Mouse (Mus musculus): ENCODE data around the gene Kcnn3.

Kcnn3 gene

DNA sequence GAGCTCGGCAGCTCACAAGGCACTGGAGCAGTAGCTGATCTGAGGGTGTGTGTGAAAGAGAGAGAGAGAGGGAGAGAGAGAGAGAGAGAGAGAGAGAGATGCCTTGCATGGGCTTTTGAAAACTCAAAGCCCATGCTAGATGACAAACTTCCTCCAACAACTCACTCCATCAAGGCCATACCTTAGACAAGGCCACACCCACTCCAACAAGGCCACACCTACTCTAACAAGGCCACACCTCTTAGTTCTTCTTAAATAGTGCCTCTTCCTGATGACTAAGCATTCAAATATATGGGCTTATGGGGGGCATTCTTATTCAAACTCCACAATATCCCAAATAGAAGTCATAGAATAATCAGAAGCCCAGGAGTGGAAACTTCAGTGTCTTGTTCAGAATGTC lies 49.1 kb downstream of the Kcnn3 start:
- no peaks in the 10 kb centered on the region for H3K36me3 ChIP-seq (ENCODE audit: control insufficient read depth, insufficient read depth, low read length, poor library complexity, severe bottlenecking)
- DNase-seq (ENCODE audit: low read depth, low spot score), result no peak
- no peaks in the 10 kb centered on the region for H3K27me3 ChIP-seq (ENCODE audit: control insufficient read depth, insufficient read depth, low read length, poor library complexity, severe bottlenecking)

DNA sequence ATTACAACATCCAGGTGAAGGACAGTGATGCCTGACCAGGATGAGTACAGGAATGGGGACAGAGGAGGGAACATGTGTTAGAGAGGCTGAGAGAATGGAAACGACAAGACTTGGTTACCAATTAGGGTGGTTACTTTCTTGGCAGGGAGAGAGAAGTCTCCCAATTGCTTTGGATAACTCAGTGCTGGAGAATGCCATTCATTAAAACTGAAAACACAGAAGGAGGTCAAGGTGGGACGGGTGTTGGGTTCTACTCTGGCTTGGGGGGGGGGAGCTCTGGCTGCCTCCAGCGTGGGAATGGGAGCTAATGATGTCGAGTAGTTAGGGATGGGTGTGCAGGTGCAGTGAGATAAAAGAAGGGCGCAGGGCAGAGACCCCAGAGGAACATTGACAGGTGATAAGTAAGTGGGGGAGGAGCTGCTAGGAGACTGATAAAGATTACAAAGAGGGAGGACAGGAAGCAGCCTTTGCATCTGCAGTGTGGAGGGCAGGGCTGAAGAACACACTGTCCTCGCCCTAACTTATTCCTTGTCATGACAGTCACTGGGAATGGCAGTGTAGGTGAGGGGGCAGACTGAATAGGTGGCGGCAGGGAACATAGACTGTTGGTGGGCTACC lies 49.9 kb downstream of the Kcnn3 start:
- Histone ChIP-seq H3K27me3 (ENCODE audit: control insufficient read depth, insufficient read depth, low read length, poor library complexity, severe bottlenecking) (no peaks in the 10 kb centered on the region), H3K36me3 (ENCODE audit: control insufficient read depth, insufficient read depth, low read length, poor library complexity, severe bottlenecking) (no peaks in the 10 kb centered on the region)
- DNase-seq (ENCODE audit: low read depth, low spot score), result no peak

DNA sequence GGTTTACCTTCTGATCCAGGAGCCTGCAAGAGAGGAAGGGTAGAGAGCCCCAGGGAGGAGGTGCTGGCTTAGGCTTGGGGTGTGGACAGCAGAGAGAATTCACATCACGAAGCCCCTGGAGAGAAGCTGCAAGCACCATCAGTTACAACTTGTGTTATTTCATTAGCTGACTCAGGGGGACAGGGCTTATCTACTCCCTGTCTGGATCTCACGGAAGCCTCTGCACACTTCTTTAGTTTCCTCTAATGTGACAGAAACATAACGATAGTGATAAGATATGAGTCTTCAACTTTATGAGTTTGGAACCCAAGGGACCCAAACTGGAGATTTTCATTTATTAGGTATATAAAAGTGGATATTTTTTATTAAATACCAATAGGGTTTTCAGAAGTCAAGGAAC lies 50.4 kb downstream of the Kcnn3 start:
- H3K36me3 ChIP-seq (ENCODE audit: control insufficient read depth, insufficient read depth, low read length, poor library complexity, severe bottlenecking), result no peaks in the 10 kb centered on the region
- no peak for DNase-seq (ENCODE audit: low read depth, low spot score)
- no peaks in the 10 kb centered on the region for H3K27me3 ChIP-seq (ENCODE audit: control insufficient read depth, insufficient read depth, low read length, poor library complexity, severe bottlenecking)

DNA sequence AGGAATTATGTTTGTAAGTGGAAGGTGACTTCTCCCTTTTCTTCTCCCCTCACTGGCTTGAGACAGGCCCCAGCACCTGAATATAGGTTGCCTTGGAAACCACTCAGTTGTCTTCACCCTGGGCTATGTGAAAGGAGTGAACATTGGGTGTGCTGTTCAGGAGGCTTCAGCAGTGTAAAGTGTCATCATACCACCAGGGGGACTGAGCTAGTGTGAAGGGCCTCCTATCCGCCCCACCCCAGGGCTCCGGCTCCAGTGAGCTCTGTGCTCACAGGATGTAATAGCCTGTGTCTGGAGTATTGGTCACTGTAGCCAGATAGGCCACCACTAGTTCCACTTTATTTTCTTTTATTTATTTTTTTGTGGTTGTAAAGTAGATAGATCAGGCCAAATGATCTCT lies 54.3 kb downstream of the Kcnn3 start:
- peak; percentile 11 for DNase-seq (ENCODE audit: low read depth, low spot score)
- Histone ChIP-seq H3K27me3 (ENCODE audit: control insufficient read depth, insufficient read depth, low read length, poor library complexity, severe bottlenecking) (no peaks in the 10 kb centered on the region), H3K36me3 (ENCODE audit: control insufficient read depth, insufficient read depth, low read length, poor library complexity, severe bottlenecking) (no peaks in the 10 kb centered on the region)

DNA sequence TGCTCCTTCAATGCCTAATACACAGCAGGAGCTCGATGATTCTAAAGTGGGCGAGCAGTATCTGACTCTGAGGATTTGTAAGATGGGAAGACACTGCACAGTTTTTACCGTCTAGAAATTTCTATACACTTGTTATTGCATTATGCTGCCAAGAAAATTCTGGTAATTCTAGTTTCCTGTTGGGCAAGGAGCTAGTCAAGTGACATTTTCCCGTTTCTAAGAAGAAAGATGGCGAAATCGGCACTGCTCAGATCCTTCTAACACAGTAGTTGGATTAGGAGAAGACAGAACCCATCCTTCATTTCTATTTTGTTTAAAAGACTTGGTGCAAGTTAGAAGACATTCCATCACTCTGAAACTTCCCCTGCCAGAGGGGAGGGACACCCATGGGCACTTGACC lies 56.4 kb downstream of the Kcnn3 start:
- Histone ChIP-seq H3K36me3 (ENCODE audit: control insufficient read depth, insufficient read depth, low read length, poor library complexity, severe bottlenecking) (no peaks in the 10 kb centered on the region), H3K27me3 (ENCODE audit: control insufficient read depth, insufficient read depth, low read length, poor library complexity, severe bottlenecking) (no peaks in the 10 kb centered on the region)
- DNase-seq (ENCODE audit: low read depth, low spot score), result no peak

DNA sequence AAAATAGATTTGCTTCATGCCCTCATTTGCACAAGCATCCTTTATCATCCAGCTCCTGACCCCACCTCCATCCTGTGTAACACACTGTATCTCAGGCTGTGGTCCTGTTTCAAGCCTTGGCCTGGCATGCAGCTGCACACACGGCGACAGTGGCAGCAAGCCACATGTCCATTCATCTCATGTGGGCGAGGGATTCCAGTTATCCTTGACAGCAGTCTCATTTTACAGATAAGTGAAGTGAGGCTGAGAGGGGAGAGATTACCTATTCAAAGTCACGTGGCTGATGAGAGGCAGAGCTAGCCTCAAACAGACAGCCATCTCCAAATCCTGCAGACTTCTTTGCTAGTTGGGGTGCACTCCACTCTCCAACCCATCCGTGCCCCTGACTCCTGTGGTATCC lies 57.2 kb downstream of the Kcnn3 start:
- Histone ChIP-seq H3K27me3 (ENCODE audit: control insufficient read depth, insufficient read depth, low read length, poor library complexity, severe bottlenecking) (no peaks in the 10 kb centered on the region), H3K36me3 (ENCODE audit: control insufficient read depth, insufficient read depth, low read length, poor library complexity, severe bottlenecking) (no peaks in the 10 kb centered on the region)
- DNase-seq (ENCODE audit: low read depth, low spot score), result no peak

DNA sequence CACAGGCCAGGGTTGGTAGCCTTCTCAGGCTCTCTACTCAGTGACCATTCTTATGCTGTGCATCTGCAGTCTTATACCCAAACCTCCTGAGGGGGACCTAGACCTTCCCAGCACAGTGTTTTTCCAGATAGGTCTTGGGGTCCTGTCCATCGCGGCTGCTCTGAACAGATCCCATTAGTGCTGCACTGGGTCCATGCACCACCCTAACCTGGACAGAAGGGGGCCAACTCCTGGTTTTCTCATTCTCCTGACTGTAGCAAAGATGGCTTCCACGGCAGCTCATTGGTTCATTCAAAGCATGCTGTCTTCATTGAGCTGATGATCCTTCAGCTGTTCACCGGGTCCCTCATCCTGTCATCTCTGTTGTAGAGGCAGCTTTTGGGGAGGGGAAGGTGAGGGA lies 58.1 kb downstream of the Kcnn3 start:
- H3K36me3 ChIP-seq (ENCODE audit: control insufficient read depth, insufficient read depth, low read length, poor library complexity, severe bottlenecking), result no peaks in the 10 kb centered on the region
- no peaks in the 10 kb centered on the region for H3K27me3 ChIP-seq (ENCODE audit: control insufficient read depth, insufficient read depth, low read length, poor library complexity, severe bottlenecking)
- peak; percentile 5 for DNase-seq (ENCODE audit: low read depth, low spot score)

DNA sequence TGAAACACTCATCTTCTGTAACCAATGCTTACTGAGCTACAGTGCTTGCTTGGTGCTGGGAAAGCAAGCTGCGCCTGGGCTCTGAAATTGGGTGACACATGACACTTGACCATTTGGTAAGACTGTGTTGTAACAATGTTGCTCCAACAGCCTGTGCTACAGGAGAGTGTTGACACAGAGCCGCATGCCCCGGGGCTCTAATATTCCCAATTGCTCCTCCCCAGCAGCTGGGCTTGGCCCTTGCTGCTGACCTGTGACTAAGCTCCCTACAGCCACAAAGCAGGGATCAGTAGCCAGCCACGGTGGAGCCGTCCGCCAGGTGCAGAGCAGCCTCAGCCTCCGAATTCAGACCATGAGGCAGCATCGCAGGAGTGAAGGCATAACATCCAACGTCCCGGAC lies 58.8 kb downstream of the Kcnn3 start:
- Histone ChIP-seq H3K27me3 (ENCODE audit: control insufficient read depth, insufficient read depth, low read length, poor library complexity, severe bottlenecking) (no peaks in the 10 kb centered on the region), H3K36me3 (ENCODE audit: control insufficient read depth, insufficient read depth, low read length, poor library complexity, severe bottlenecking) (no peaks in the 10 kb centered on the region)
- DNase-seq (ENCODE audit: low read depth, low spot score), result no peak

DNA sequence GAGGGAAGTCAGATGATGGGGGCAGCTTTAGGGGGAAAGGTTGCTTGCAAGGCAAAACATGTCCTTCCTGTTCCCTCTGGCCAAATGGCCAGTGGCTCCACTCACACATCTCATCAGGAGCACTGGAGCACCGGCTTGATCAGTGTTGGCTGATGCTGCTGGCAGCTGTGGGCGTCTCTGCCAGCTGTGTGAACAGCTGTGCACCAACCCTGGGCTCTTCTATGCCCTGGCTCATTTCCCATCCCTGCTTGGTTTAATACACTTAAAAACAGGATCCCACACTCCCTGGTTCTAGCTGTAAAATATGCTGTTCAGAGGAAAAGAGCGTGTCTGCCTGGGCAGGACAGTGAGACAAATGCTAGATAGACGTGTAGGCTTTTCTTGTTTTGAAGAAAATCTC lies 64.3 kb downstream of the Kcnn3 start:
- Histone ChIP-seq H3K36me3 (ENCODE audit: control insufficient read depth, insufficient read depth, low read length, poor library complexity, severe bottlenecking) (no peaks in the 10 kb centered on the region), H3K27me3 (ENCODE audit: control insufficient read depth, insufficient read depth, low read length, poor library complexity, severe bottlenecking) (no peaks in the 10 kb centered on the region)
- no peak for DNase-seq (ENCODE audit: low read depth, low spot score)

DNA sequence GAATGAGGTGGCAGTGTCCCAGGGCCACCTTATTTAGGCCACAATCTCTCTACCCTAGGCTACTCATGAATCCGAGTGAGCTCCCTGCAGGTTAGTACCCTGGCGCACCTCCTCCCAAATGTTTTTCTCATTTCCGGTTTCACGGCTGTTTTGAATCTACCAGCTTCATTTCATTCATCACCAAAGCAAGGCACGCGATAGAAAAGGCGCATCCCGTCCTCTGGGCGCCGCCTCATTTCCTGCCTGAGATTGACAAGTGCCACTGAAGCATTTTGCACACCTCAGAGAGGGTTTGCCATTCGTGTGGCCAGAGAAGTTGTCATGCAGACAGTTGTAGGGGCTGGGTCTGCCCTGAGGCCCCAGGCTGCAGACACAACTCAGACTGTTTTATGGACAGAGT lies 68.5 kb downstream of the Kcnn3 start:
- Histone ChIP-seq H3K36me3 (ENCODE audit: control insufficient read depth, insufficient read depth, low read length, poor library complexity, severe bottlenecking) (no peaks in the 10 kb centered on the region), H3K27me3 (ENCODE audit: control insufficient read depth, insufficient read depth, low read length, poor library complexity, severe bottlenecking) (no peaks in the 10 kb centered on the region)
- no peak for DNase-seq (ENCODE audit: low read depth, low spot score)

DNA sequence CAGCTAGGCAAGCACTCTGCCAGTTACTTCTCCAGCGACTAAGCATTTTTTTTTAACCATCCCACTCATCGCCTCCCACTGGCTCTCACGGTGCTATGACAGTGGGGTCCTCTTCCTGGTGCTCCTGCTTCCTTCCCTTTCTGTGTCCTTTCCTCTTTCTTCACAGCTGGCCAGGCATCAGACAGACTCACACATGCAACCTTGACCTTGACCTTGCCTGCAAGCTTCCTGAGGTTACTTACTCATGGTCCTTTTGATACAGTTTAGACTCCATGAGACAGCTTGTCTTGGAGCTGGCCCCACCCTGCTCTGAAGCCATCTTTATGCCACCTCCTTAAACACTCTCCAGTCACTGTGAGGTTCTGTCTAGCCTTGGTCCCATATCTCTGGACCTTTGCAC lies 69.4 kb downstream of the Kcnn3 start:
- Histone ChIP-seq H3K36me3 (ENCODE audit: control insufficient read depth, insufficient read depth, low read length, poor library complexity, severe bottlenecking) (no peaks in the 10 kb centered on the region), H3K27me3 (ENCODE audit: control insufficient read depth, insufficient read depth, low read length, poor library complexity, severe bottlenecking) (no peaks in the 10 kb centered on the region)
- no peak for DNase-seq (ENCODE audit: low read depth, low spot score)

DNA sequence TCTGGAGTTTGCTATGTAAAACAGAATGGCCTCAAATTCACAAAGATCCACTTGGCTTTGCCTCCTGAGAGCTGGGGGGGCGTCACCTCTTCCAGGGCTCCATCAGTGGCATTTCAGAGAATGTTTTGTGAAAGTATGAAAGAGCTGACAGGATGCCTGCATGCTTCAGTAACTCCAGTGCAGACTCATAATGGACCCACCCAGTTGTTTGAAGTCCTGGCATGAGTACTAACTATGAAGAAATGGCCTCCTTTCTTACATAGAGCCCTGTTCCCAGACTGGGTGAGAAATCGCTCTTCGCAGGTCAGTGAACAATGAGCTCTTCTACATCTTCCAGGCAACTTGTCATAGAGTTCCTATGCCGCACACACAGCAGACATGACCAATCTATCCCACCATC lies 70.4 kb downstream of the Kcnn3 start:
- DNase-seq (ENCODE audit: low read depth, low spot score), result no peak
- no peaks in the 10 kb centered on the region for H3K36me3 ChIP-seq (ENCODE audit: control insufficient read depth, insufficient read depth, low read length, poor library complexity, severe bottlenecking)
- no peaks in the 10 kb centered on the region for H3K27me3 ChIP-seq (ENCODE audit: control insufficient read depth, insufficient read depth, low read length, poor library complexity, severe bottlenecking)

DNA sequence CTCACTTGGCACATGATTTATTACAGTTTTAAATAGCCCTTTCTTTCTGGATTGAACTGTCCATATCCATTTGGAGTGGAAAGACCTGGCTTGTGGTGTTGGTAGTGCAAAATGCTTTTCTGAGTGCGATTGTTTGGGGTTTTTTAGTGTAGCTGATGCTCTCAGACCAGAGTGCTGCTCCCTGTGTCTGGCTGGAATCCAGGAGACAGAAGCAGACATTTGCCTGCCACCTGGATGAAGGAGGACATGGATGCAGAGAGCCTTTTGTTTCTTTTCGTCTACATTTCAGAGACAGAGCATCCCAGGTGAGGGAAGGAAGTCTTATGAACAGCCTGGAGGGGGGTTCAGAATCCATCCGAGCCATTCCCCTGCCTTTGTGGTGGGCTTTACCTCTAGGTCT lies 71.5 kb downstream of the Kcnn3 start:
- Histone ChIP-seq H3K36me3 (ENCODE audit: control insufficient read depth, insufficient read depth, low read length, poor library complexity, severe bottlenecking) (no peaks in the 10 kb centered on the region), H3K27me3 (ENCODE audit: control insufficient read depth, insufficient read depth, low read length, poor library complexity, severe bottlenecking) (no peaks in the 10 kb centered on the region)
- DNase-seq (ENCODE audit: low read depth, low spot score), result no peak

DNA sequence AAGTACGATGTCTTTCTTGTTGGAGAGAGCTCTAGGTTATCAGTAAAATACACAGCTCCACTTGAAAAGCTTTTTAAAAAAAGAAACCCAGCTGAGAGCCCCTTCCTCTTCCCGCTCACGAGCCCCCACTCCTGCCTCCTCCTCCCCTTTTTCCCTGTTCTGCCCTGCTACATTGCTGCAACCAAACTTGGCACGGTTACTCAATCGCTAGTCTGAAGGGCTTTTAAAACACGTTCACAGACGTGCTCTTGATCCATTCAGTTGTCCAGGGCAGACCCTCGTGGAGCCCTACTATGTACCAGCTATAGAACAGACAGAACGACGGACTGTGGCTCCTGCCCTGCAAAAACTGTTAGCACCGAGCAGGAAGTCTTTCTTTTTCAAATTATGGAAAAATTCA lies 72.8 kb downstream of the Kcnn3 start:
- DNase-seq (ENCODE audit: low read depth, low spot score), result no peak
- no peaks in the 10 kb centered on the region for H3K27me3 ChIP-seq (ENCODE audit: control insufficient read depth, insufficient read depth, low read length, poor library complexity, severe bottlenecking)
- H3K36me3 ChIP-seq (ENCODE audit: control insufficient read depth, insufficient read depth, low read length, poor library complexity, severe bottlenecking), result no peaks in the 10 kb centered on the region

DNA sequence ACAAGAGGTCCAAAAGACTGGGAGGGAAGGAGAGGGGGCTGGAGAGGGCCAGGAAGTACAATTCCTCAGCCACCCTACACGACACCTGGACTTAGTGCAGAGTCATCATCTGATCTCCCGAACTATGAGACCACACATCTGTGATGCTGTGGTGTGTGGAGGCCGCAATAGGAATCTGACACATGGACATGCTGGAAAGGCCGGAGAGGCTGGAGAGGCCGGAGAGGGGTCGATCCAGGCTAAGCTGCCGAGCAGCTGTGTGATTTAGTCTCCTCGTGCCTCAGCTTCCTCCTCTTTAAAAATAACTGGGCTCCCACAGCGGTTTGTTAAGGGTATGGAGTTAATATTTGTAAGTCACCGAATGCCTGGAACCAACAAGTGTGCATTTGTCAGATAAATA lies 73.6 kb downstream of the Kcnn3 start:
- DNase-seq (ENCODE audit: low read depth, low spot score), result no peak
- Histone ChIP-seq H3K27me3 (ENCODE audit: control insufficient read depth, insufficient read depth, low read length, poor library complexity, severe bottlenecking) (no peaks in the 10 kb centered on the region), H3K36me3 (ENCODE audit: control insufficient read depth, insufficient read depth, low read length, poor library complexity, severe bottlenecking) (no peaks in the 10 kb centered on the region)

DNA sequence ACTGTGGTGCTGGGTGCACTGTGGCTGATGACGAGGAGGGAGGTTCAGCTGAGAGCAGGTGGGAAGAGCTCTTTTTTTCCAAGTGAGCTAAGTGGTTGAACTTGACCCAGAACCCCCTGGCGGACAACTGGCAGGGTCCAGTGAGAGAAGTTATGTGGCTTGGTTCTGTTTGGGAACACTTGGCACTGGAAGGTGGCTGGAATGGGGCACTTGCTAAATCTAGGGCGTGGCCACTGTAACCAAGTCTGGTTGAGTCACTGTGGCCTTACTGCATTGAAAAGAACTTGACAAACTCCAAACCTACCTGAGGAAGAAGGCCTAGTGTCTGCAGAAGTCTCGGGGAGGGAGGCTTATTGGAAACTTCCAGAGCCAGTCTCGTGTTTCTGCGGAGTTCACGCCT lies 78.4 kb downstream of the Kcnn3 start:
- Histone ChIP-seq H3K36me3 (ENCODE audit: control insufficient read depth, insufficient read depth, low read length, poor library complexity, severe bottlenecking) (no peaks in the 10 kb centered on the region), H3K27me3 (ENCODE audit: control insufficient read depth, insufficient read depth, low read length, poor library complexity, severe bottlenecking) (no peaks in the 10 kb centered on the region)
- DNase-seq (ENCODE audit: low read depth, low spot score), result no peak

All from splenic B cell, adult 2 months (primary cell).